Mouse (Mus musculus): ENCODE measurements around the gene Il17ra.

Il17ra gene

DNA sequence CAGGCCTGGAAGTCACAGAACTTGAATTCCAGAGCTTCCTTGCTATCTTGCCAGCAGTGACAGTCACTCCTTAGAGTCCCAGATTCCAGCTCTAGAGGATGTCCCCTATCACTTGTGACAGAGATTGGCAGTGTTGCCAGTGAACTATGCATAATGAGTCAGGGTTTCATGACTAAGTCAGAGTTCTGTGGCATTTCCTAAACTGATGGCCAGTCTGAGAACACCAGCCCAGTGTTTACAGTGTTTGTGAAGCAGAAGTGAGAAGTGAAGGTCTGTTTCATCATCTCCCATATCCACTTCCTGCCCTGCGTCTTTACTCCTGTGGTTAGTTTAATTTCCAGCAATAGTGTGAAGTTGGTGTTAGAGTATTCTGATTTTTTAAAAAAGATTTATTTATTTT, 7.6 kb downstream of the Il17ra start:
- DNase-seq (ENCODE audit: low read depth, low spot score): peak; percentile 89

DNA sequence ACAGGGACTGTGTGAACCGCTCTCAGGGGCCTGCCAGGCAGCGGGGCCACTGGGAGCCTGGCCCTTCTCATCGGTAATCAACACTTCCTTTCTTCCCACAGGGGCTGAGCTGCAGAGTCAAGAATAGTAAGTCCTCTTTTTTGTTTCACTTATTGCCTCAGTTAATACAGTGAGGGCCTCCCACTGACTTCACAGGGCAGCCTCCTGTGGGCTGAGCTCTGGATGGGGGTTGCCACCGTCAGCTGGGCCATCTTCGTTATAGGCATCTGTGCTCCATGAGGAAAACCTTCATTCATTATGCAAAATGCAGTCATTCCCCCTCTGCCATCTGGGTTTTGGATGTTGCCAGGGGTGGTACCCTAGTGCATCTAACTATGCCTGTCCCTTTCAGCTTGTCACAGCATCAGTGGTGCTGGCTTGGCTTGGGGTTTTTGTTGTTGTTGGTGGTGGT, 9.0 kb downstream of the Il17ra start:
- no peak for DNase-seq (ENCODE audit: low read depth, low spot score)

DNA sequence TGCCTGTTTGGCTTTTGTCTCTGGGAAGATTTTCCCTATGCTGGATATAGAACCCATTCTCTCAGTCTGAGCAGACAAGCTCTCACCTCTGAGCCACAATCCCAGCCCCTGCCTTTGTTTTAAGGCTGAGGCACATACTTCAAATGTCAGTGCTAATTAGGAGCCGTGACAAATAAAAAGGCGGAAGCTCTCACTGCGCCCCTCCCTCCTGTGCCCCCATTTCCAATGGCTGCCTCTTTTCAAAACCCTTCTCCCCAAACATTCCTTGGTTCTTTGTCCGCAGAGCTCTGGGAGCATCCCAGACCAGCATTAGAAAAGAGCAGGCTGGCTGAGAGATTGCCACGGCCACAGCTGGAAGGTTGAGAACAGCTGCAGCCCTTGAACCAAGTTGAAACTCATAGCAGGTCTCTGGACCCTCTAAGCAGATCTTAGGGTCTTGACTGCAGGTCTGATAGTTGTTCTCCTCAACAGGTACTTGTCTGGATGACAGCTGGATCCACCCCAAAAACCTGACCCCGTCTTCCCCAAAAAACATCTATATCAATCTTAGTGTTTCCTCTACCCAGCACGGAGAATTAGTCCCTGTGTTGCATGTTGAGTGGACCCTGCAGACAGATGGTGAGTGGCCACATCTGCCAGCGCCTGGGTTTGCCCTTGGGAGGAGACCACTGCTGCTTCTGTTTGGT, 9.6 kb downstream of the Il17ra start:
- no peak for DNase-seq (ENCODE audit: low read depth, low spot score)

DNA sequence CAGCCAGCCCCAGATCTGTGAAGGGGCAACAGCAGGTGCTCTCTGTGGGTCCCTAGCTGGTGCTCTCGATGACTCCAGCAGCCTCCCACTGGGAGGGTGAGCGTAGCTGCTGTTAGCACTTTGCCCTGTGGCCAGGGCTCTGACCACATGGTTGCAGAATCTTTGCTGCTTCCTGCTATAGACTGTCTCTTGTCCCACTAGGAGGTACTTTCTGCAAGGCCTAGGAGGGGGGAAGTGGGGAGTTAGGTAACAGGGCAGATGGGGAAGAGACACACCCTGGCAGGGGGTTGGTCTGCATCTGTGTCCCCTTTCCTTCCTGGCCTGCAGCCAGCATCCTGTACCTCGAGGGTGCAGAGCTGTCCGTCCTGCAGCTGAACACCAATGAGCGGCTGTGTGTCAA, 10.4 kb downstream of the Il17ra start:
- no peak for DNase-seq (ENCODE audit: low read depth, low spot score)

DNA sequence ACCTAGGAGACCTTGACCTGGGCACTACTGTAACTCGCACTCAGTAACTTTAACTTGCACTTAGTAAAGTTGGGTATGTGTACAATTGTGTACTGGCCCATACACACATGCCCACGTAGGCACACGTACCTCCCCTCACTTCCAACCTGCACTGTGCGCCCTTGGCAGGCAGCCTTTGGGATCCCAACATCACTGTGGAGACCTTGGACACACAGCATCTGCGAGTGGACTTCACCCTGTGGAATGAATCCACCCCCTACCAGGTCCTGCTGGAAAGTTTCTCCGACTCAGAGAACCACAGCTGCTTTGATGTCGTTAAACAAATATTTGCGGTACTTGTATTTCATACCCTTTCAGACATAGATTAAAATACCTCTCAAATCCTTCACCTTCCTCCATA, 12.2 kb downstream of the Il17ra start:
- DNase-seq (ENCODE audit: low read depth, low spot score): no peak

DNA sequence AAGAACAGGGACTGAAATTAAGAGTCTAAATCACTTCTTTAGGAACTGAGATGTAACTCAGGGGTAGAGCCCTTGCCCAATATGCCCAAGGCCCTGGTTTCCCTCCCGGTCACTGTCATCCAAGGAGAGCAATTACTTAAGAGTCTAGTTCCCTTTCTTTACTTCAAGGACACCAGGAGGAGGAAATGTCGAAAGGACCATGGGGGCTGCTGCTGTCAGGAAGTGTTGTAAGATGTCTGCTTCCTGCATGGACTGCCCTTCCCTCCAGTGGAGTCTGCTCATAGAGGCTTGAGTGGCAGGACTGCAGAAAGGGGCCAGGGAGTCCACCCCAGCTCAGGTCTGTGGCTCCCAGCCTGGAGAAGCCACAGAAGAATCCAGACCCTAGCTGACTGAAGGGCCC, 16.3 kb downstream of the Il17ra start:
- no peak for DNase-seq (ENCODE audit: low read depth, low spot score)

DNA sequence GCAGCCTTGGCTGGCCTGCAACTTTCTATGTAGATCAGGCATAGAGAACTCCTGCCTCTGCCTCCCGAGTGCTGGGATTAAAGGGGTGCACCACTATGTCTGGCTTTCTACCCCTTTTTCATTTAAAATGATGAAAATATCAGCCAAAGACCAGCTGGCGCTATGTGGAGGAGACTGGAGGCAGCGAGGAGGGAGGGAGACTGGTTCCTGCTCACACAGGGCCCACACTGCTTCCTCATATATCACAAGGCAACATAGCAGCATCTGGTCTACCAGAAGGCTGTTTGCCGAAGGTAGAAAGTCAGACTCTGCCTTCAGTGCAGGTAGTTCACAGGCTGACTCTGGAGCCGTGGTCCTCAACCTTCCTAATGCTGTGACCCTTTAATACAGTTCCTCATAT, 17.3 kb downstream of the Il17ra start:
- DNase-seq (ENCODE audit: low read depth, low spot score): no peak

DNA sequence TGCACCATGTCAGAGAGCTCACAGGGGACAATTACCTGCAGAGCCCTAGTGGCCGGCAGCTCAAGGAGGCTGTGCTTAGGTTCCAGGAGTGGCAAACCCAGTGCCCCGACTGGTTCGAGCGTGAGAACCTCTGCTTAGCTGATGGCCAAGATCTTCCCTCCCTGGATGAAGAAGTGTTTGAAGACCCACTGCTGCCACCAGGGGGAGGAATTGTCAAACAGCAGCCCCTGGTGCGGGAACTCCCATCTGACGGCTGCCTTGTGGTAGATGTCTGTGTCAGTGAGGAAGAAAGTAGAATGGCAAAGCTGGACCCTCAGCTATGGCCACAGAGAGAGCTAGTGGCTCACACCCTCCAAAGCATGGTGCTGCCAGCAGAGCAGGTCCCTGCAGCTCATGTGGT, 18.5 kb downstream of the Il17ra start:
- DNase-seq (ENCODE audit: low read depth, low spot score): peak; percentile 59

DNA sequence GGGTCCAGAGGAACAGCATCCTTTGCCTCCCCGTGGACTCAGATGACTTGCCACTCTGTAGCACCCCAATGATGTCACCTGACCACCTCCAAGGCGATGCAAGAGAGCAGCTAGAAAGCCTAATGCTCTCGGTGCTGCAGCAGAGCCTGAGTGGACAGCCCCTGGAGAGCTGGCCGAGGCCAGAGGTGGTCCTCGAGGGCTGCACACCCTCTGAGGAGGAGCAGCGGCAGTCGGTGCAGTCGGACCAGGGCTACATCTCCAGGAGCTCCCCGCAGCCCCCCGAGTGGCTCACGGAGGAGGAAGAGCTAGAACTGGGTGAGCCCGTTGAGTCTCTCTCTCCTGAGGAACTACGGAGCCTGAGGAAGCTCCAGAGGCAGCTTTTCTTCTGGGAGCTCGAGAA, 19.0 kb downstream of the Il17ra start:
- no peak for DNase-seq (ENCODE audit: low read depth, low spot score)

DNA sequence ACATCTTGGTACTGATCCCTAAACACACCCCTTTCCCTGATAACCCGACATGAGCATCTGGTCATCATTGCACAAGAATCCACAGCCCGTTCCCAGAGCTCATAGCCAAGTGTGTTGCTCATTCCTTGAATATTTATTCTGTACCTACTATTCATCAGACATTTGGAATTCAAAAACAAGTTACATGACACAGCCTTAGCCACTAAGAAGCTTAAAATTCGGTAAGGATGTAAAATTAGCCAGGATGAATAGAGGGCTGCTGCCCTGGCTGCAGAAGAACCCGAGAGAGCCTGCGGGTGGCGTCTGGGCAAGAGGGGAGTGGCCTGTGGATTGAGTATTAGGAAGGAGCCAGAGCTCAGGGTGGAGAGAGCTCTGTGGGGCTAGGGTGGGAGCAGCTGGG, 19.7 kb downstream of the Il17ra start:
- peak; percentile 95 for DNase-seq (ENCODE audit: low read depth, low spot score)

DNA sequence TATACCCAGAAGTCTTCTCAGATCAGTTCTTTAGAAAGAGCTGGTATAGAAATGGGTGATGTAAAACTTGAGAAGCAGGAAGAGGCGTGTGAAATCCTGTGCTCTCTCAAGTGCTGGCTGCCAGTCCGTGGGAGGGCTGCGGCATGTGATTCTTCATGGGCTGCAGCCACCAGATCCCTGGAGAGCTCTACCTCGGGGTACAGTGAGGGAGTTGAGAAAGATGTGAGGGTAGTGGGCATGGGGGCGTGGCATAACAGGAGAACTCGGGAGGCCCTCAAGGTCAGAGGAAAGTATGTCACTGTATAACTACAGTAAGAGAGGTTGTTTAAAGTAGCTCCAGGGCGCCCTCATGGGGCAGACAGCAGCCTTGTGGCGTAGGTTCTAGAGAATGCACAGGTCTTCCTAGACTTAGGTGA, 20.2 kb downstream of the Il17ra start:
- peak; percentile 87 for DNase-seq (ENCODE audit: low read depth, low spot score)

DNA sequence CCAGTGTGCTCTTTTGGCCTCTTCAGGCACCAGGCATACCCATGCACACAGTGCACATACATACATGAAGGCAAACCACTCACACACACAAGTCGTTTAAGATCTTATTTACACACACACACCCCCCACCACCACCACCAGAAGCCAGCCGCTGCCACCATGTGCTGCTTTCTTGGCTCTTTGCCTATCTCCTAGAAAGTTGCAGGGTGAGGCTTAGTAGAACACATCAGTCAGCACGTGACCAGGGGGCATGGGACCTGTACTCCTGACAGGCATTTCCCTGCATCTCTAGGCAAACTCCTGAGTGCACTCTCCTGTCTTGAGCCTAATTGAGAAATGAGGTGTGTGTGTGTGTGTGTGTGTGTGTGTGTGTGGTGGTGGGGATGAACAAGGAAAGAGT, 22.0 kb downstream of the Il17ra start:
- no peak for DNase-seq (ENCODE audit: low read depth, low spot score)

DNA sequence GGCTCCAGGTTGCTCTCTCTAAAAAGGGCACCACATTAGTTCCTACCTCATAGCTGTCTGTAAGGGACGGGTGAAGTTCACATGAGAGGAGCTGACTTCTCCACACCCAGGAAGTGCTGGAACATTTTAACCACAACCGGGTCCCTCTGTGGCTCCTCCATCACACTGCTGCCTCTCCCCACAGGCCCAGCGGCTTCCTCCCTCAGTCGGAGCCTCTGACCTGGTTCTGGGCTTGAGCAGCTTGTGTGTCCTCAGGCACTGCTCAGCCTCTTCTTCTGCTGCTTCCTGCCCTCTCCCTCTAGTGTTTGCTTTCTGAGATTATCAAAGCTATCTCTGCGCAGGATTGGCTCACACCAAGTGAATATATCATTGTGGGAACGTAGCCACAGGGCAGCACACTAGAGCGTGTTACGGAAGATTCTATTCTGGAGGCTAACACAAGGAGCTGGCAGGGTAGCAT, 23.0 kb downstream of the Il17ra start:
- peak; percentile 34 for DNase-seq (ENCODE audit: low read depth, low spot score)

DNA sequence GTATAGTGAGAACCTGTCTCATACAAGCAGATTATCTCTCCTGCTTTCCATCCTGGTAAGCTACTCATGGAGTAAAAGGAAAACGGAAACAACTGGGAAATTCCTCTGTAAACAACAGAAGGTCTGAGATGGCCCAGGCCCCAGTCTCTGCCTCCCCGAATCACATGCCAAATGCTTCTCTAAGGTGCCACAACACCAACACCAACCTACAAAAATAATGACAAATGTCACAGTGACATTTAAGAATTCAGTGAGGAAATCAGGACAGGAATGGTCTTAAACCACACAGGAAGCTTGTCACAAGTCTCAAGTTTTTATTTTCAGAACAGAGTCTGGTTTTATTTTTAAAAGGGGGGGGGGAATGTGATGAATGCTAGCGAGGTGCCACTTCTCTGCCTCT, 25.6 kb downstream of the Il17ra start:
- no peak for DNase-seq (ENCODE audit: low read depth, low spot score)

DNA sequence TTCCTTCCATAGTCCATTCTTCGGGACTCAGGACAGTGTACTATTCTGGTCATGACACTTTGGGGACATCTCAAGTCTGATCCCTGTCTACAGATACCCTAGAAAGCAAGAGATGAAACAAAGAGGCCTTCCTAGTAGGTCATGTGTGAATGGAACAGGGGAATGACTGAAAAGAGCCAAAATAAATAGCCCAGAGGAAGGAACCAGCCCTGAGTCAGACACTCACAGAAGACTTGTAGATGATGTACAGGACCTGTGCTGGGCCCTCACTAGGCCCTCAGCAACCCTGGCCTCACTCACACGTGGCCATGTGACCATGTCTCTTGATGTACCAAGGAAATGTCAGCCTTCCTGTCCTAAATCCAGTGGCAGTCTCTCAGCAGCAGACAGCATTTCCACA, 26.4 kb downstream of the Il17ra start:
- peak; percentile 85 for DNase-seq (ENCODE audit: low read depth, low spot score)

DNA sequence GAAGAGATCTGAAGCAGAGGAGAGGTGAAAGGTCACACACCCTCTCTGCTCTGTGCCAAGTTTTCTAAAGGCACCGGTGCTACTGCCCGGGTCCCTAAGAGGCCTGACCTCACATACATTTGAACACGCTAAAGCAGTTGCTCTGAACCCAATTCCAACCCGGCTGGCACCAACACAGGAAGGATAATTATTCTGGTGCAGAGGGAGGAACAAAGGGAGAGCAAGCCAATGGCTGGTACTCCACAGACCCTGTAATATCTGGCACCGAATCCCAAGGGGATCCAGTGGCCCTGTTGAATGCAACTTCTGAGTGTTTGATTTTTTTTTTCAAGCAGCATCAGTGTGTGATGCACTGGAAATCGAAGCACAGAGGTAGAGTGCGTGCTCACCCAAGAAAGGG, 28.0 kb downstream of the Il17ra start:
- no peak for DNase-seq (ENCODE audit: low read depth, low spot score)

DNA sequence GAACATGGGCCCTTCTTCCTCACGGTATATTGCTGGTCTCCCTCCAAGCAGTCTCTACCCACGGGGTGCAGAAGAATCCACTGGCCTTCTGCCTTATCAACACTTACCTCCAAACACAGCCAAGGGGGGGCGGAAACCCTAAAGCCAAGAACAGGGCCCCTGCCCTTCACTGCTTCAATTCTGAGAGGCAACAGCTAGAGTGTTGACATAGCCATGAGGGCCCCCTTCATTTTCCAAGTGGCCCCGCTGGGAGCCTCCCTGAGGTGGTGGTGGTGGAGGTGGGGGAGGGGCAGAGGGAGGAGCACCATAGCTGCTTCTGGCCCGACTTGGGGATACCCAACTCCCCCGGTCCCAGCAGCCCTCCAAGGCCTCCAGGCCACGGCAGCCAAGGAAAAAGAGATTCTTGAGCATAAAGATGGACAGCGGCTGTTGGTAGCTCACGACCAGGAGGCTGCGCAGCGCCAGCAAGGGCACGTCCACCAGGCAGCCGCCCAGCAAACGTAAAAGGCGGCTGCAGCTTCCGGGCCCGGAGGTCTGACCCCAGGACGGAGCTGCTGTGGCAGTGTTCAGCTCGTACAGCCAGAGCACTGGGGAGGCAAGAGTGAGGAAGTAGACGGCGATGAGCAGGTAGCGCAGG, 28.9 kb downstream of the Il17ra start:
- DNase-seq (ENCODE audit: low read depth, low spot score): no peak

DNA sequence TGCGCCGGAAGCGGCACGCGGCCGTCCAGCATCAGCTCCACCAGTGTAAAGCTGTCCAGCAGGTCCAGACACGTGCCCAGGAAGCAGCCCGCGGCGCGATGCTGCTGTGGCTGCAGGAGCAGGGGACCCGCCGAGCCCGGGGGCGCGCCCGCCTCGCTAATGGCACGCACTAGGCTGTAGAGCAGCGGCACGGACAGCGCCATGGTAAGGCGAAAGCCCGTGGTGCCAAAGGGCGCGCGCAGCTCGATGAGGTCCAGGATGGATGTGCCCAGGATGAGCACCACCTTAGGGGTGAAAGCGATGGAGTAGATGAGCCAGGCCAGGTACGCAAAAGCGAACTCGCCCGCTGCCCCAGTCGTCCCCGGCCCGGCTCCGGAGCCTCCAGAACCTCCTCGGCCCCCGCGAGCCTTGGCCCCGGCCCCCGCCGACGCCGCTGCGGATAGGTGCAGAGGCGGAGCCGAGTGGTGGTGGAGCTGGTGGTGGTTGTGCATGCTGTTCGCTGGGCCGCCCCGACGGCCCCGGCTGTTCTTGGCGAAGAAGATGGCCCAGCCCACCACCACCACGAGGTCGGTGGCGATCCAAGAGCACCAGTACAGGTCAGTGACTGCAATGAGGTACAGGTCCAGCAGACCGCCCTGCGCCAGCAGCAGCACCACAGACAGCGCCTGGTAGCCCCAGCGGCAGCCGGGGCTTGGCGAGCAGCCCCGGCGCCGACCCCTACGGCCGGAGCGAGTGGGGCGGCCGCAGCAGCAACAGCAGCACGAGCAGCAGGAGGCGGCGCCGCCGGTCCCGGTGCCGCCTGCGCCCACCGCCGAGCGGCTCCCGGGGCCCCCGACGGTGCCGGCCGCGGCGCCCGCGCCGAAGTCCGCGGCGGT, 29.7 kb downstream of the Il17ra start:
- no peak for DNase-seq (ENCODE audit: low read depth, low spot score)

DNA sequence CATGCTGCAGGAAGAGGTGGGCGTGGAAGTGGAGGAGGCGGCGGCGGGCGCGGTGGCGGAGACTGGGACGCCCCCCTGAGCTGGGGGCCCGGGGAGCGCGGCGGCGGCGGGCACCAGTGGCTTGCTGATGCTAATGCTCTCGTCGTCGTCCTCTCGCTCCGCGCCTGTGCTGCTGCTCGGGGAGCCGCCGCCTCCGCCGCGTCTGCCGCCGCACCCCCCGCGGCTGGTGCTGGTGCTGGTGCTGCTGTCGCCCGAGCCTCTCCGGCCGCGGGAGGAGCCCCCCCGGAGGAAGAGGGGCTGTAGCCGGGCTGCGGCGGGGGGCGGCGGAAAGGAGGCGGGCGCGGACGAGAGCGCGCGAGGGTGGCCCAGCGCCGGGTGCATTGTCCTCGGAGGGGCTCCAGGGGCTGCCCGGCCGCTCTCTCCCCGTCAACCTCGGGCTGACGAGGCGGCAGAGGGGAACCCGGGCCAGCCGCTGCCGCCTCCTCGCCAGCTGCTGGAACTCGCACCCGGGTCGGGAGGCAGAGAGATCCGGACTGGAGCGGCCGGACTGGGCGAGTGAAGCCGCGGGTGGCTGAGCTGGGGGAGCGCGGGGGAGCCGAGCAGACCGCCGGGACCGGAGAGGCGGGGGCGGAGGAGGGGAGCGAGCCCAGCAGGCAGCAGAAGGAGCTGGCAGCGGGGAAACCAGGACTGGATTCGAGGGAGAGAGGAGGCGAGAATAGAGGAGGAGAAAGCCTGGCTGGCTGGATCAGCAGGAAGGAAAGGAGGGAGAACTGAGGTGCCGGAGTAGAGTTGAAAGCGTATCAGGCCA, 30.5 kb downstream of the Il17ra start, which contains the start of gene Tmem121b:
Gene Tmem121b, minus strand, starts transcription at position 434 of the 808 bp plus-strand sequence.
- no peak for DNase-seq (ENCODE audit: low read depth, low spot score)

DNA sequence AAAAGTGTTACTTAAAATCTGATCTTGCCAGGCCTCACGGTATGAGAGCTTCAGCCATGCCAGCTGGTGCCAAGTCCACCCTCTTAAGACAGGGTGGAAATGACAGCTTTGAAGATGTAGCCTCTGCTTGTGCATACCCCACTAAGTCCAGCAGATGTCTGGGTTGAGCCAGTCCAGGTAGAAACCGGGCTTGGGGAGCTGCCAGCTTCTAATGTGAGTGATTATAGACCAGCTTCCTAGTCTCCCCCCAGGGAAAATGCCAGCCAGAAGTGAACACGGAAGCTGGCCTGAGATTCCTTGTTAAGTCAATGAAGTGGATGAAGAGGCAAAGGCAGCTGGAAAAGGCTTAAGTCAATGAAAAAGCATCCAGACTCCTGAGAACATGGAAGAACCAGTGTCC, 33.5 kb downstream of the Il17ra start:
- no peak for DNase-seq (ENCODE audit: low read depth, low spot score)

DNA sequence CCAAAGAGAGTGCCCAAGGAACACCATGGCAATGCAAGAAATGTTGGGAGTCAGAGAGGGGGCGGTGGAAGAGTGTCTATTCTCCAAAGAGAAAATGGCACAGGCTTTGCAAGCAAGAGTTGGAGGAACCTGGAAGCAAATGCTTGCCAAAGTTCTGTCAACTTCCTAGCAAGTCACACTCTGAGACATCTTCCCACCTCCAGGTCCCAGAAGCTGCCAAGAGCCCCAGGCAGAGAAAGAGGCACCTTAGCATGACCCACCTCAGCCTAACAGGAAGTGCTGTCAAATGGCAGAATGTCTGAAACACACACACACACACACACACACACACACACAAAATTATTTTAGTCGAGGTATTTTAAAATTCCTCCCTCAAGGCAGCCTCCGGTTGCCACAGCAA, 41.0 kb downstream of the Il17ra start:
- DNase-seq (ENCODE audit: low read depth, low spot score): no peak

DNA sequence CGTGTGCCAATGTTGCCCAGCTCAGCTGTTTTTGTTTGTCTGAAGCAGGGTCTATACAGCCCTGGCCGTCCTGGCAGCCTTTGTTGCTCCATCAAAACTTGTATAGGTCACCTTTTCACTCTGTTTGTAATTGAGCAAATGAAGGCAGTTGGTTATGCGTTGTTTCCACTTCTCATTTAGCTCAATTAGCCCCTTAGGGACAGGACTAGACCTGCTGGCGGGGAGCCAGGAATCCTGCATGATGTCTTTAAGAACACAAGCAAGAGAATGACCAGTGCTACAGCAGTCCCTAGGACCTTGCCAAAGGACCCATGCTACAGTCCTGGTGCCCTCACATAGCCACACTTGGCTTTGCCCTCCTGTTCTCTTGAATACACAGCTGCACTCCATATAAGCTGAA, 42.5 kb downstream of the Il17ra start:
- no peak for DNase-seq (ENCODE audit: low read depth, low spot score)
